Mouse (Mus musculus) lung, embryonic 16.5 days (tissue): Measurements from ENCODE around the gene Slc6a8. TPM values are rescaled to one million over a fixed set of nuclear protein-coding genes. Genes with fewer than 3 reads are reported as not detected.

Experiments
- ATAC-seq: fragments of 200-750 bp; cut with Nextera tagmentation; 2 replicates; pipeline ENCODE4 v1.8.0; 2017; ENCODE audit warnings: low read depth, mild to moderate bottlenecking, moderate library complexity
- H3K27ac ChIP-seq: fragments of 300-500 bp; sonication (generic); 2 replicates; pipeline ENCODE4 v1.5.1; 2014; ENCODE audit warnings: mild to moderate bottlenecking, control low read depth, low read length
- H3K27me3 ChIP-seq: fragments of 300-500 bp; sonication (generic); 2 replicates; pipeline ENCODE4 v1.6.1; 2014; ENCODE audit warnings: low read depth, low read length, mixed read lengths; ENCODE audit not compliant: control insufficient read depth, insufficient read depth
- H3K36me3 ChIP-seq: fragments of 300-500 bp; sonication (generic); 2 replicates; pipeline ENCODE4 v1.6.1; 2014; ENCODE audit warnings: low read length; ENCODE audit not compliant: control insufficient read depth, insufficient read depth
- H3K4me1 ChIP-seq: fragments of 300-500 bp; sonication (generic); replicated peaks from 2 replicates; pipeline ENCODE4 v1.6.1; 2014; ENCODE audit warnings: low read length, mixed read lengths; ENCODE audit not compliant: control insufficient read depth, insufficient read depth
- H3K4me2 ChIP-seq: fragments of 300-500 bp; sonication (generic); 2 replicates; pipeline ENCODE4 v1.6.1; 2014; ENCODE audit warnings: low read depth, low read length, control low read depth
- H3K4me3 ChIP-seq: fragments of 300-500 bp; sonication (generic); 2 replicates; pipeline ENCODE4 v1.5.1; 2014; ENCODE audit warnings: mild to moderate bottlenecking, low read length, control low read depth
- H3K9ac ChIP-seq: fragments of 300-500 bp; sonication (generic); 2 replicates; pipeline ENCODE4 v1.6.1; 2014; ENCODE audit warnings: low read length, control low read depth
- H3K9me3 ChIP-seq: fragments of 300-500 bp; sonication (generic); 2 replicates; pipeline ENCODE4 v1.6.1; 2016; ENCODE audit warnings: low read length; ENCODE audit not compliant: control insufficient read depth
- WGBS: fragments of 180-500 bp; shearing (Covaris S2); extraction: QIAGEN DNeasy Blood & Tissue Kit; methylation state at CpG from one replicate; pipeline ENCODE4 v1.1.7; 2014; 5-methylcytosine and 5-hydroxymethylcytosine counted together
- polyA plus RNA-seq: library from polyadenylated mRNA; unstranded; fragments of >200 nt; fragmentation: Nextera tagmentation; extraction: Ambion mirVana; gene quantifications from 2 replicates; pipeline ENCODE4 v1.2.1, GENCODE M21; 2015

The Slc6a8 gene
- polyA plus RNA-seq, 1 experiment from 2014 or later: 5.2 TPM

- ATAC-seq: peak; percentile 95
- 15% methylated on average over 44 of the region's 45 CpGs for WGBS
- 0 out of 2 replicates have a peak, but pooled peaks cover 2% of the 10 kb centered on the region for H3K36me3 ChIP-seq
Measured at GRCm38 (mm10) chrX:73716109-73716661, 43.2 kb downstream of the Slc6a8 start, which contains the start of the genes Bcap31 and Abcd1. Gene Bcap31 (minus strand): TSS chrX:73716175. Gene Abcd1 (plus strand): TSS chrX:73716597.

DNA sequence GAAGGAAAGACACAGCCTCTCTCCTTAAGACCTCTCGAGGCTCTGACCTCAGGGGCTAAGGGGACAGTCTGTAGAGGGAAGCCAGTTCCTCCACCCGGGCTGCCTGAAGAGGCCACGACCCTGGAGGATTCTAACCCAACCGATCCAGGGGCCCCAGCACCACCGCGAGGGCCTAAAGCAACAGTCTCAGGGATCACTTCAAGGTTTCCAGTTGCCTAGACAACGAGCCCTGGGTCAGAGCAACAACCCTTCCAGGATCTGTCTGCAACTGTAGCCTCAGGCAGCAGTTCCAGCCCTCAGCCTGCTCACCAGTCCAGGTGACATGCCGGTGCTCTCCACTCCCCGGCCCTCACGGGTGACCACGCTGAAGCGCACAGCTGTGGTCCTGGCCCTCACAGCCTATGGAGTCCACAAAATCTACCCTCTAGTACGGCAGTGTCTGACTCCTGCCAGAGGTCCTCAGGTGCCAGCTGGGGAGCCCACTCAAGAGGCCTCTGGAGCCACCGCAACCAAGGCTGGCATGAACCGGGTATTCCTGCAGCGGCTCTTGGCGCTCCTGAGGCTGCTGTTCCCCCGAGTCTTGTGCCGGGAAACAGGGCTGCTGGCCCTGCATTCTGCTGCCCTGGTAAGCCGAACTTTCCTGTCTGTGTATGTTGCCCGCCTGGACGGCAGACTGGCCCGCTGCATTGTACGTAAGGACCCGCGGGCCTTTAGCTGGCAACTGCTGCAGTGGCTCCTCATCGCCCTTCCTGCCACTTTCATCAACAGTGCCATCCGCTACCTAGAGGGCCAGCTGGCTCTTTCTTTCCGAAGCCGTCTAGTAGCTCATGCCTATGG is 44.0 kb downstream of the Slc6a8 start:
- Histone ChIP-seq H3K36me3 (0 out of 2 replicates have a peak, but pooled peaks cover 6% of the 10 kb centered on the region), H3K9me3 (no peaks in the 10 kb centered on the region), H3K9ac (peak overlapping the region; percentile 71), H3K4me2 (peak overlapping the region; percentile 65), H3K27ac (peak overlapping the region; percentile 88), H3K4me3 (peak overlapping the region; percentile 67), H3K27me3 (no peaks in the 10 kb centered on the region), H3K4me1 (peaks cover 17% of the 10 kb centered on the region)
- no peak for ATAC-seq
- 32% methylated on average over 29 of the region's 30 CpGs for WGBS

More at GRCm38 (mm10) chrX:73716109-73716661, 43.2 kb downstream of the Slc6a8 start, which contains the start of the genes Bcap31 and Abcd1:
- peak within 1 kb of the TSS; percentile 74 for H3K4me2 ChIP-seq
- H3K27me3 ChIP-seq: no peaks in the 10 kb centered on the region
- peaks cover 17% of the 10 kb centered on the region for H3K4me1 ChIP-seq
- peak within 1 kb of the TSS; percentile 78 for H3K9ac ChIP-seq
- H3K9me3 ChIP-seq: no peaks in the 10 kb centered on the region
- H3K4me3 ChIP-seq: peak within 1 kb of the TSS; percentile 67
- H3K27ac ChIP-seq: peak within 1 kb of the TSS; percentile 88

GRCm38 (mm10) chrX:73717667-73718066 is 44.7 kb downstream of the Slc6a8 start:
- peak overlapping the region; percentile 67 for H3K4me3 ChIP-seq
- no peaks in the 10 kb centered on the region for H3K9me3 ChIP-seq
- peak overlapping the region; percentile 71 for H3K9ac ChIP-seq
- peak overlapping the region; percentile 88 for H3K27ac ChIP-seq
- ATAC-seq: no peak
- H3K4me1 ChIP-seq: peaks cover 17% of the 10 kb centered on the region
- 0 out of 2 replicates have a peak, but pooled peaks cover 6% of the 10 kb centered on the region for H3K36me3 ChIP-seq
- WGBS: 42% methylated on average over 11 of the region's 11 CpGs
- H3K27me3 ChIP-seq: no peaks in the 10 kb centered on the region
- H3K4me2 ChIP-seq: peak overlapping the region; percentile 65

- Histone ChIP-seq H3K9me3 (no peaks in the 10 kb centered on the region), H3K4me3 (peak overlapping the region; percentile 67), H3K4me1 (peaks cover 17% of the 10 kb centered on the region), H3K36me3 (0 out of 2 replicates have a peak, but pooled peaks cover 6% of the 10 kb centered on the region), H3K27me3 (no peaks in the 10 kb centered on the region), H3K4me2 (peak overlapping the region; percentile 65), H3K27ac (peak overlapping the region; percentile 88), H3K9ac (peak overlapping the region; percentile 71)
- WGBS: 28% methylated on average over 3 of the region's 3 CpGs
- ATAC-seq: no peak
Measured at GRCm38 (mm10) chrX:73718271-73718670, 45.3 kb downstream of the Slc6a8 start.

GRCm38 (mm10) chrX:73718686-73719362 is 45.9 kb downstream of the Slc6a8 start:
- ATAC-seq: no peak
- 38% methylated on average over 5 of the region's 5 CpGs for WGBS
- Histone ChIP-seq H3K9ac (peak overlapping the region; percentile 71), H3K27me3 (no peaks in the 10 kb centered on the region), H3K9me3 (no peaks in the 10 kb centered on the region), H3K4me2 (peak overlapping the region; percentile 65), H3K4me1 (peaks cover 17% of the 10 kb centered on the region), H3K36me3 (0 out of 2 replicates have a peak, but pooled peaks cover 6% of the 10 kb centered on the region), H3K4me3 (peak overlapping the region; percentile 67), H3K27ac (peak overlapping the region; percentile 88)

- Histone ChIP-seq H3K4me1 (no peaks in the 10 kb centered on the region), H3K27me3 (no peaks in the 10 kb centered on the region), H3K9ac (no peak overlapping the region), H3K9me3 (no peaks in the 10 kb centered on the region), H3K36me3 (0 out of 2 replicates have a peak, but pooled peaks cover 2% of the 10 kb centered on the region), H3K4me3 (no peak overlapping the region), H3K4me2 (no peak overlapping the region), H3K27ac (no peak overlapping the region)
- ATAC-seq: no peak
- WGBS: 52% methylated on average over 1 of the region's 1 CpGs
Measured at GRCm38 (mm10) chrX:73730908-73731307, 58.0 kb downstream of the Slc6a8 start.

Other genes starting within 250 kb of the Slc6a8 start
- gene Trex2, start 237.8 kb upstream of the Slc6a8 start, polyA plus RNA-seq: not detected in 2 replicates
- gene Haus7, start 214.1 kb upstream of the Slc6a8 start, polyA plus RNA-seq: 54.2 and 54.4 TPM in 2 replicates
- gene Bgn, start 189.5 kb upstream of the Slc6a8 start, polyA plus RNA-seq: 206 and 225 TPM in 2 replicates
- gene Atp2b3, start 170.1 kb upstream of the Slc6a8 start, polyA plus RNA-seq: 0.11 TPM in 1 of 2 replicates, not detected in the other
- 6.2 and 7.0 TPM in 2 replicates for gene Dusp9, start 33.7 kb upstream of the Slc6a8 start, polyA plus RNA-seq
- 14.7 and 16.3 TPM in 2 replicates for gene Pnck, start 13.0 kb upstream of the Slc6a8 start, polyA plus RNA-seq
- gene Bcap31, start 43.0 kb downstream of the Slc6a8 start, polyA plus RNA-seq: 301 and 317 TPM in 2 replicates
- 27.9 and 29.5 TPM in 2 replicates for gene Abcd1, start 43.4 kb downstream of the Slc6a8 start, polyA plus RNA-seq
- 0.35 and 0.52 TPM in 2 replicates for gene Plxnb3, start 83.9 kb downstream of the Slc6a8 start, polyA plus RNA-seq
- gene Srpk3, start 101.3 kb downstream of the Slc6a8 start, polyA plus RNA-seq: 5.0 and 7.4 TPM in 2 replicates
- 219 and 236 TPM in 2 replicates for gene Idh3g, start 113.7 kb downstream of the Slc6a8 start, polyA plus RNA-seq
- gene Ssr4, start 113.9 kb downstream of the Slc6a8 start, polyA plus RNA-seq: 186 and 209 TPM in 2 replicates
- gene Pdzd4, start 151.8 kb downstream of the Slc6a8 start, polyA plus RNA-seq: 0.54 and 0.75 TPM in 2 replicates
- gene Avpr2, start 219.0 kb downstream of the Slc6a8 start, polyA plus RNA-seq: 0.06 TPM in 1 of 2 replicates, not detected in the other
- gene L1cam, start 223.0 kb downstream of the Slc6a8 start, polyA plus RNA-seq: 3.2 and 4.3 TPM in 2 replicates
- 3.1 and 3.5 TPM in 2 replicates for gene Arhgap4, start 248.7 kb downstream of the Slc6a8 start, polyA plus RNA-seq
- gene Naa10, start 248.8 kb downstream of the Slc6a8 start, polyA plus RNA-seq: 132 and 136 TPM in 2 replicates